Mouse (Mus musculus) kidney, postnatal 25 days (tissue): ENCODE measurements around the gene Stk38l.

Experiments used
- DNase-seq, 2 experiments: peaks; one replicate each; pipeline ENCODE4 v3.0.0; 2021; ENCODE audit warnings: mixed read lengths in 2 of 2

Gene Stk38l

GRCm38 (mm10) chr6:146724581-146725383 lies at the start of gene Stk38l:
Stk38l (plus strand) TSS chr6:146724995.
- DNase-seq: peak; percentile 95

DNA sequence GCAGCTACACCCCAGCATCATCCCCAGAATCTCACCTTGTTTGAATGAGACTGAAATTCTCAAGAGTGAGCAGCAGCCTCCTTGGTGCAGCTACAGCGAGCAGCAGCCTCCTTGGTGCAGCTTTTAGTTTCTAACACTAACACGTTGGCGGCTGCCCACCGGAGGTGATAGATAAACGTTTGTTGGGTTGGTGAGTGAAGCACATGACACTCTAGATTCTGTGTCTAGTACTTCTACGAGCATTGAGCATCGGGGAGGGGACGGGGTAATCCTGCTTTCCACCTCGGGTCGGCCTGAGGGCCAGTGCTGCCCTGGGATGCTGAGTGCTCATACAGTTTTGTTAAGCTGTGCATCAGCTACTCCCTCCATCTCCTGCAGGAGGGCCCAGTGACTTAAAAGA lies 47.9 kb upstream of the Stk38l start:
- DNase-seq: peak in 1 of 2 experiments; percentile 14

- peak in 1 of 2 experiments; percentile 5 for DNase-seq
Observed at GRCm38 (mm10) chr6:146678136-146679070, 46.4 kb upstream of the Stk38l start.

DNA sequence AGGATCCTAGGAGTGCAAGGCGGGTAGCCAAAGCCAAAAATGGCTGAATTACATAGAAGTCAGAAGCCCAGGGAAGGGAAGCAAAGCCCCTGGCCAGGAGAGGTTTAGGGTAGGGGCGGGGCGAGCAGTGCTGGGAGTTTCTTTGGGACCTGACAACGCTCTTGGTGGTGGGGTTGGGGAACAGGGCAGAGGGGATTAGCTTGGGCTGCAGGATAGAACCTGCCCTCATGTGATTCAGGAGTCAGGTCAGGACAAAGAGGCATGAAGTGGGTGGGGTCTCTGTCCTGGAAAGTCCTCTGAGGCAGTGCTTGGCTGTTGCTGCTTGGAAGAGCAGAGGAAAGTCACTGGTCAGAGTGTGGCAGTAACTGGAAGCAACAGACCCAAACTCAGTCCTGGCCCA lies 40.9 kb upstream of the Stk38l start:
- peak in 1 of 2 experiments; percentile 40 for DNase-seq

DNA sequence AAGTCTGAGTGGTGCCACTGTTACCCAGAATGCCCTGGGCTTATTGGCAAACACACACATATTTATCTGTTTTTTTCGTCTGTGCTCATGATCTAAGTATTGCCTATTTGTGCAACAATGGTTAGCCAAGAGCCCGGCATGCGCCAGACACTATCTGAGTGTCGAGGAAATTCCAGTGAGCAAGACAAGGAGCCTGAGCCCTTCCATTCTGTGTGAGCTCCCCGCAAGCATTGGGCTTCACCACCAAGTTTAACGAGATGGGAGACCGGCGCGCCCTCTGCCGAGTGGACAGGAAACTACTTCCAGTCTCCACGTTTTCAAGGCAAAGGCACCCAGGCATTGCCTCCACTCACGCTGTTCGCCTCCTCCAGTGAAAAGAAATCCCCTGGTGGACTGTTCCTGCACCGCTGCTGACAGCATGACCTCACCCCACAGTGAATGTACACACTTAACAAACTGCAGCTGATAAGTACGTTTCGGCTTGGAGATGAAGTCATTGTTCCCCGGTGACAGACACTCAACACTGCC lies 39.0 kb upstream of the Stk38l start:
- peak; percentile 40 to 42 for DNase-seq

DNA sequence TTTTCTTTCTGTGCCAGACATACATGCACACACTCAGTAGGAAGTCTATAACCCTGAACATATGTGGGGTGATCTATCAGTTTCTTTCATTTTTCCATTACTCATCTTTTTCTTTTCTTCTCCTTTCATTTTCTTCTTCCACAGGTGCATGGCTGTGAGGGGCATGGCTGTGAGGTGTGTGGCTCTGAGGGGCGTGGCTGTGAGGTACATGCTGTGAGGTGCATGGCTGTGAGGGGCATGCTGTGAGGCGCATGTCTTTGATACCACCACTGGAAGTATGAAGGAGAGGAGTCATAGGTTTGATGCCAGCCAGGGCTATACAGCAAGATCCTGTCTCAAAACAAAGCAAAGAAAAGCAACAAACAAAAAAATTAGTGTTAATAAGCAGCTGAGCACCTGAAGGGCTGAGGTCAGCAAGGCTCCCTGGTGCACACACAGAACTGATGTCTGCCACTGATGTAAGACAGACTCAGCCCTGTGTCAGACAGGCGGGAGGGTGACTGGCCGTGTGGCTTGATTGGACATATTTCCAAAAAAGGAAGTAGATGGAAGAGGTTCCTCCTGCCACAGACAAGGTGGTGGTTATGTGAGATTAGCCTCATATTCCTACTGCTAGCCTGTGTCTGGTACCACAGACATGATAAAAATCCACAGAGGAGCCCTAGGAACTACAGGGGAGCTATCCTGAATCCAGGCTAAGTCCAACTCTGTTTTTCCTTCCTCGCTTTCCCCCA lies 38.2 kb upstream of the Stk38l start:
- DNase-seq: peak in 1 of 2 experiments; percentile 18

DNA sequence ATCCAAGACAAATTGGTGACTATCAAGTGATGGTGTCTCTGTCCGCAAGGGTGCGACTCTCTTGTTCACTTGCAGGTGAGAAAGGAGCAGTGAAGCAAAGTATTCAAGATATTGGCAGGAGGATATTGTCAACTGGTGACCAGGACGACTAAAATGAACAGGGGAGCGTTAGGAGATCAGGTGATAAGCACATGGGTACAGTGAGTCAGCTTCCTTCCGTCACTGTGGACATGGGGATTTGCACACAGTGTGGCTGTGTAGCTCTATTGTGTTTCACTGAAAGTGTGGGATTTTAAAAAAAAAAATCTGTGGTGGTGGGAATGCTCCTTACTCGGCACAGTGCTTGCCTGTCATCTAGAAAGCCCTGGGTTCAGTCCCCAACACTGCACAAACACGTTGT lies 36.8 kb upstream of the Stk38l start:
- DNase-seq: peak in 1 of 2 experiments; percentile 1

- no peak for DNase-seq
Observed at GRCm38 (mm10) chr6:146688861-146689260, 35.9 kb upstream of the Stk38l start.

DNA sequence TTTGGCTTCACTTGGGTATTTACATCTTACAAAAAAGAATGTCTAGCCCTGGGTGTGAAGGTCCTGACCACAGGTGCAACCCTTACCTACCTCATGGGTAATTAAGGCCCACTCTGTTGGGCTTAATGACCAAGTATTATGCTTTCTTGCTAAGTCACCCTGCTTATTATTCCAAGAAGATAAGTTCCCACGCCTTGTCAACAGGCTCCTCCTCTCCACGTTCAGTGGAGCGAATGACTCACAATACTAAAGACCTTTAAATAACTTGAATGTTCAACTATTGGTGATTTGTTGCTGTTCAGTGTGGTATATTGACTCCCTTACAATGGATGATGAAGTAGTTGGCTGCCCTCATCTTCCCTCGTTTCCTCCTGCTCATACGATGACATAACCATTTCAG lies 27.0 kb upstream of the Stk38l start:
- no peak for DNase-seq

DNA sequence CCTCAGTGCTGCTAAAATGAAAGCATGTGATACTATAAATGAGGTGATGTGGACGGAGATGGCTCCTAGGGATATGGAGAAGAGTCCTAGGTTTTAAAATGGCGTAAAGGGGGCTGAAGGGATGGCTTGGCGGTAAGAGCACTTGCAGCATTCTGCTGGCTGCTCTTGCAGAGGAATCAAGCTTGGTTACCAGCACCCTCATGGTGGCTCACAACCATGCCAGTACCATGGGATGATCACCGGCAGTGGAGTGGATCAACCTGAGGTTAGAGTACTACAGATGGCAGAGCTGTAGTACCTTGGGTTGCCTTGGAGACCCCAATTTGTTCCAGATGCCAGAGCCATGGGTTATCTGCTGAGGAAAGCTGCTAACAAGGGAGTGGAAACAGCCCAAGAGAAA lies 26.4 kb upstream of the Stk38l start:
- DNase-seq: no peak

DNA sequence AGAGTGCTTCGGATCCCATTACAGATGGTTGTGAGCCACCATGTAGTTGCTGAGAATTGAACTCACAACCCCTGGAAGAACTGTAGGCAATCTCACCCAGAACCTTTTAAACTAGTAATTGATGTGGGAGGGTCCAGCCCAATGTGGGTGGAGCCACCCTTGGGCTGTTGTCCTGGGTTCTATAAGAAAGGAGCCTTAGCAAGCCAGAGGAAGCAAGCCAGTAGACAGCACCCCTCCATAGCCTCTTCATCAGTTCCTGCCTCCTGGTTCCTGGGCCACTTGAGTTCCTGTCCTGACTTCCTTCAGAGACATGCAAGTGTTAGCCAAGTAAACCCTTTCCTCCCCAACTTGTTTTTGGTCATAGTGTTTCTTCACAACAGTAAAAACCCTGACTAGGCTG lies 24.3 kb upstream of the Stk38l start:
- no peak for DNase-seq

DNA sequence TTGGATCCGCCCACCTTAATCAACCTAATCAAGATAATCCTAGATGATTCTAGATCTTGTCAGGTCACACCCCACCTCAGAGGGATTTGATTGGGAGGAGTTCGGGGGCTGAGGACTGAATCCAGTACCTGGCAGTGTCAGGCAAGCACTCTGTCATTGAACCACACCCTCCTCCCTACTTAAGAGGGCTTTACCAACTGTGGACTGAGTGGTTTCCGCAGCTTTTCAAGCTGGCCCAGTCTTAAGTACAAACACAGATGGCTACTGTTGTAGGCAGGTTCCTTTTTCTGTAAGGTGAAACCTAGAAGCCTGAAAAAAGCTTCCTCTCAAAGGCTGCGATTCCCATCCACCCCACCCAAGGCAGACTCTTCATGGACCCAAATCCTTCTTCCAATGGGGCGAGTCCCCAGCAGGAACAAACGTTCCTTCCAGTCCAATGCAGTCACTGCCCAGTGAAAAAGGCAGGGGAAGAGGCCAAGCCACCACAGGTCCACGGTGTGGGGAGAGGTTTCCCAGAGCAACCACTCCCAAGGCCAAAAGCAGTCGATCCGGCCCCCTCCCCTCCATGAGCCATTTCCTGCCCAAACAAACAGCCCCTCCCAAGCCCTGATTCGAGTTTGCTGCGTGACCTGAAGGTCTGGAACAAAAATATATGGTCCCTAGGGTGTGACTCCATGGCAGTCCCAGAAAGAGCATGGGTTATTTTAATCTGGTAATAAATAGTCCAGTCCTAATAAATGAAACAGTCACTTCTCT lies 22.5 kb upstream of the Stk38l start:
- peak in 1 of 2 experiments; percentile 47 for DNase-seq

GRCm38 (mm10) chr6:146703351-146703750 lies 21.4 kb upstream of the Stk38l start:
- DNase-seq: no peak

DNA sequence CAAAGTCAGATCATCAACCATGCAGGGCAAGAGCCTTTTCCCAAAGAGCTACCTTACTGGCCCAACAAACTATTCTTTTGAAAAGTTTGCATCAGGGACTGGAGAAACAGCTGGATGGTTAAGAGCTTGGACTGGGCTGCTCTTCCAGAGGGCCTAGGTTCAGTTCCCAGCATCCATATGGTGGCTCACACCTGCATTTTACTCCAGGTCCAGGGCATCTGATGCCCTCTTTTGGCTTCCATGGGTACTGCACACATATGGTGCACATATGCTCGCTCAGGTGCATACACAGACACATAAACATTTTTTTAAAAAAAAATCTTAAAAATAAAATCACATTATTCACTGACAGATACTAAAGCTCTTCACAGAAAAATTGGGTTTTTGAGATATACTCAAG lies 19.2 kb upstream of the Stk38l start:
- DNase-seq: no peak

DNA sequence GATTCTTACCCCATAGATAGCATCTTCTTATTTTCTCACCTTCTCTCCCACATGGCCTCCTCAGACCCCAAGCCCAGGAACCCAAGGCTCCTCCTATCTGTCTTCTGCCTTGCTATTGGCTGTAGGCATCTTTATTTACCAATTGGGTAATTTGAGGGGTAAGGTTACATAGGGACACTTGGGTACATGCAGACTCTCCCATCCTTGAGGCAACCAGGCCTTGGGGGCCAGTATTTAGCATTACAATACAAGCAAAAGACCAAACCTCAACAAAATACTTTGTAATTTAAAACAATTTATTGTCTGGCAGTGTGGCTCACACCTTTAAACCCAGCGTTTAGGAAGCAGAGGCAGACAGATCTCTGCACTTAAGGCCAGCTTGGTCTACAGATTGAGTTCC lies 5.2 kb upstream of the Stk38l start:
- DNase-seq: no peak

GRCm38 (mm10) chr6:146723805-146724204 lies 990 bp upstream of the Stk38l start:
- no peak for DNase-seq

- DNase-seq: peak; percentile 49 to 56
Observed at GRCm38 (mm10) chr6:146725384-146725791, 593 bp downstream of the Stk38l start.

GRCm38 (mm10) chr6:146731031-146731430 lies 6.2 kb downstream of the Stk38l start:
- no peak for DNase-seq

- no peak for DNase-seq
Observed at GRCm38 (mm10) chr6:146731692-146732091, 6.9 kb downstream of the Stk38l start.

GRCm38 (mm10) chr6:146732232-146732631 lies 7.4 kb downstream of the Stk38l start:
- no peak for DNase-seq

- peak; percentile 41 to 47 for DNase-seq
Observed at GRCm38 (mm10) chr6:146732676-146733075, 7.9 kb downstream of the Stk38l start.

GRCm38 (mm10) chr6:146733554-146733953 lies 8.8 kb downstream of the Stk38l start:
- DNase-seq: no peak
